Mouse (Mus musculus) cerebellum, adult 11-12 months (tissue): ENCODE measurements at regions not wholly inside any gene's neighbourhood (a gene's known extent, or its start where the extent isn't known, plus 50 kb on each side); places are given as distances from the start of the nearest gene placed in this dataset.

Experiments
- DNase-seq: peaks from one replicate; pipeline ENCODE4 v3.0.0; 2022

GRCm38 (mm10) chr16:84039946-84040345 is 475.0 kb upstream of the A730009L09Rik start:
- DNase-seq = no peak

- DNase-seq = peak; percentile 3
Observed at GRCm38 (mm10) chr16:84042010-84042449, 472.9 kb upstream of the A730009L09Rik start.

- DNase-seq = no peak
Observed at GRCm38 (mm10) chr16:84045333-84045732, 469.6 kb upstream of the A730009L09Rik start.
